Mouse (Mus musculus): ENCODE data around the gene Npw.

DNA sequence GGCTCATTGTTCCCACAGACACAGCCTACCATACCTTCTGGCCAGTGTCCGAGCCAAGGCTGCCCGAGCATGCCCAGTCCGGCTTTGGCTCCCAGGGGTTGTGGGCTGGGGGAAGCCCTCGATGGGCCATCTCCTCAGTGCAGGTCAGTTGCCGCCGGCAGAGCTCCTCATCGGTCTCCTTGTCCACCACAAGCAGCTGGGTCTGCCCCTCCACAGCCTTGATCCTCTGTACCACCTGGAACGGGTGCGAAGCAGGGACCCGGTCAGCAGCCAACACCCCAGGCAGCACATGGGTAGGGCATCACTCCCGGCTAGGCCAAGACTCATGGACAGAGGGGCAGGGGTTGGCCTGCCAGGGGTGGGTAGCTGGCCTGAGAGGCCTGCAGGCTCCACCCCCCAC is 10.8 kb downstream of the Npw start:
- TF ChIP-seq CTCF (IDR thresholded peaks at IDR 0.05; ENCODE audit: low read depth, low read length) (no peak), POLR2A (IDR thresholded peaks at IDR 0.05; ENCODE audit: borderline replicate concordance, low read depth, low read length) (no peak)
